Mouse (Mus musculus): ENCODE measurements at regions not wholly inside any gene's neighbourhood (a gene's known extent, or its start where the extent isn't known, plus 50 kb on each side); places are given as distances from the start of the nearest gene placed in this dataset.

DNA sequence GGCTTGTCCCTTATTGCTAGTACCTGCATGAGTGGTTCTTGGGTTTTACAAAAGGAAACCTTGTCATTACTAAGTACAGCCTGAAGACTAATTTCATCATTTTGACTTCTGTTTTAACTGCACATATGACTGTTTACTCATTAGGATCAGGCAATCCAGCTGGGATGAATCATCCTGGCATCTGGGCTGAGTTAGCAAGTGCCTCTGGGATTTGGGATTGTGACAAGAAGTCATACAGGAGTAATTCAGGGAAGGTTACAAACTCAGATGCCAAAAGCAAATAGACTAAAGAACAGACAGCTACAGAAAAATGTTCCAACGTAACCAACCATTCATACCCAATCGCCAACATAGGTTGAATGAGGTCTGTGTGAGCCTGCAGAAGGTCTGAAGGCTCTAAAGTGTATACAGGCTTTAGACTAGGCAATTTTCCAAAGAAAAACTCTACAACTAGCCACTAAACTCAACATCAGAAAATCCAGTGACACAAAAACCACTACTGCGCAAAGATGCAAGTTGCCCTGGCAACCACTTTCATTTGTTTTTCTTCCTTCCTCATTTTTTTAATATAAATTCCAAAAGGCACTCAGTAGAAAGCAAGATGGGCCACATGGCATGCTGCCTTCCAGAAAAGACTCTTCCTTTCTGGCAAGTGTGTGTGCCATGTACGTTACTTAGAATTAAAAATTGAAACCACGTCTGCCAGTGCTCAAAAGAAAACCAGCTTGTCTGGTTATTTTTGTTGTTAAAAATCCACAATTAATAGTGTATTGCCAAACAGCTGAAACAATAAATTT, 433.4 kb downstream of the 9430069I07Rik start:
- no peaks in the 10 kb centered on the region for H3K4me1 ChIP-seq (ENCODE audit: control insufficient read depth in 1 of 2, insufficient read depth in 2 of 2)
- in situ Hi-C loops (cut with MboI; ENCODE audit: low pct_ligation_motif_present, low pct_unique_long_range_greater_than_20kb, low sequenced_read_pairs): no loop called here
- no peak for DNase-seq (ENCODE audit: extremely low read depth)
- H3K9ac ChIP-seq (ENCODE audit: insufficient read depth, low read depth): no peak overlapping the region
- H3K4me2 ChIP-seq (ENCODE audit: insufficient read depth, low read depth, poor library complexity, severe bottlenecking): peak overlapping the region; percentile 13; the same call in 1 of the 2 replicates
- no peaks in the 10 kb centered on the region for H3K36me3 ChIP-seq (replicated peaks in 1 of 2; ENCODE audit: control insufficient read depth in 1 of 2, insufficient read depth in 1 of 2, low read length in 1 of 2)
- no peaks in the 10 kb centered on the region for H3K79me2 ChIP-seq (replicated peaks; ENCODE audit: control insufficient read depth, extremely low read depth, insufficient read depth, poor library complexity, severe bottlenecking)
- no peaks in the 10 kb centered on the region for H3K27me3 ChIP-seq (replicated peaks)
- dilution Hi-C loops (cut with MboI; ENCODE audit: extremely low pct_ligation_motif_present, extremely low pct_unique_long_range_greater_than_20kb, low sequenced_read_pairs): no loop called here
- no peak overlapping the region for H3K27ac ChIP-seq (ENCODE audit: insufficient read depth, low read depth)
- no peaks in the 10 kb centered on the region for H3K9me3 ChIP-seq (replicated peaks; ENCODE audit: low read length)
- H3K4me3 ChIP-seq (replicated peaks in 1 of 3; ENCODE audit: low read depth in 2 of 3, low read length in 2 of 3, poor library complexity in 1 of 3): no peak overlapping the region
- TF ChIP-seq SIN3A (IDR thresholded peaks at IDR 0.05; ENCODE audit: low read length) (no peak), MAZ (IDR thresholded peaks at IDR 0.05; ENCODE audit: low read depth, low read length) (no peak), MAX (IDR thresholded peaks at IDR 0.05; ENCODE audit: low read length) (no peak), BHLHE40 (IDR thresholded peaks at IDR 0.05; ENCODE audit: low read depth, low read length) (no peak), NRF1 (IDR thresholded peaks at IDR 0.05; ENCODE audit: low read depth, low read length) (no peak), CTCF (conservative IDR thresholded peaks at IDR 0.05 in 1 of 2, IDR thresholded peaks at IDR 0.05 in 1 of 2; ENCODE audit: low read depth in 2 of 2, low read length in 2 of 2) (no peak), IRF4 (IDR thresholded peaks at IDR 0.05; ENCODE audit: low read depth, low read length) (no peak), MXI1 (IDR thresholded peaks at IDR 0.05; ENCODE audit: low read depth, low read length) (no peak)

- TF ChIP-seq ZNF384 (IDR thresholded peaks at IDR 0.05; ENCODE audit: low read depth, low read length) (no peak), MAFK (IDR thresholded peaks at IDR 0.05; ENCODE audit: insufficient replicate concordance, low read length) (no peak), GABPA (IDR thresholded peaks at IDR 0.05; ENCODE audit: insufficient replicate concordance, low read depth, low read length) (no peak), RAD21 (IDR thresholded peaks at IDR 0.05; ENCODE audit: low read depth, low read length) (no peak), ZC3H11A (IDR thresholded peaks at IDR 0.05; ENCODE audit: low read depth, low read length) (no peak), RCOR1 (conservative IDR thresholded peaks at IDR 0.05; ENCODE audit: low read depth, low read length) (no peak), KAT2A (IDR thresholded peaks at IDR 0.05; ENCODE audit: insufficient replicate concordance, low read length) (no peak), SIN3A (IDR thresholded peaks at IDR 0.05; ENCODE audit: low read length) (no peak), CHD1 (IDR thresholded peaks at IDR 0.05; ENCODE audit: low read depth, low read length) (no peak), HCFC1 (IDR thresholded peaks at IDR 0.05; ENCODE audit: low read depth, low read length) (no peak), NRF1 (IDR thresholded peaks at IDR 0.05; ENCODE audit: low read depth, low read length) (no peak), JUND (conservative IDR thresholded peaks at IDR 0.05; ENCODE audit: low read depth, low read length) (no peak)
- dilution Hi-C loops (cut with MboI; ENCODE audit: extremely low pct_ligation_motif_present, extremely low pct_unique_long_range_greater_than_20kb, low sequenced_read_pairs): no loop called here
Observed at GRCm38 (mm10) chr15:33914891-33915290, 442.8 kb downstream of the 9430069I07Rik start.

More at GRCm38 (mm10) chr15:33914891-33915290, 442.8 kb downstream of the 9430069I07Rik start:
- Histone ChIP-seq H3K9ac (ENCODE audit: insufficient read depth, low read depth) (no peak overlapping the region), H3K9me3 (replicated peaks; ENCODE audit: low read length) (no peaks in the 10 kb centered on the region), H3K27me3 (replicated peaks) (no peaks in the 10 kb centered on the region), H3K4me1 (ENCODE audit: control insufficient read depth in 1 of 2, insufficient read depth in 2 of 2) (no peaks in the 10 kb centered on the region), H3K4me3 (replicated peaks in 1 of 3; ENCODE audit: low read depth in 2 of 3, low read length in 2 of 3, poor library complexity in 1 of 3) (no peak overlapping the region), H3K4me2 (ENCODE audit: insufficient read depth, low read depth, poor library complexity, severe bottlenecking) (no peak overlapping the region), H3K27ac (ENCODE audit: insufficient read depth, low read depth) (no peak overlapping the region), H3K36me3 (replicated peaks in 1 of 2; ENCODE audit: control insufficient read depth in 1 of 2, insufficient read depth in 1 of 2, low read length in 1 of 2) (no peaks in the 10 kb centered on the region), H3K79me2 (replicated peaks; ENCODE audit: control insufficient read depth, extremely low read depth, insufficient read depth, poor library complexity, severe bottlenecking) (no peaks in the 10 kb centered on the region)
- in situ Hi-C loops (cut with MboI; ENCODE audit: low pct_ligation_motif_present, low pct_unique_long_range_greater_than_20kb, low sequenced_read_pairs): no loop called here
- DNase-seq (ENCODE audit: extremely low read depth): no peak

Measured in CH12.LX (cell line).